Mouse (Mus musculus): ENCODE measurements around the gene Pfkm.
A peak's percentile ranks its signal among the peaks of the same experiment; 100 is the strongest.

Pfkm gene

DNA sequence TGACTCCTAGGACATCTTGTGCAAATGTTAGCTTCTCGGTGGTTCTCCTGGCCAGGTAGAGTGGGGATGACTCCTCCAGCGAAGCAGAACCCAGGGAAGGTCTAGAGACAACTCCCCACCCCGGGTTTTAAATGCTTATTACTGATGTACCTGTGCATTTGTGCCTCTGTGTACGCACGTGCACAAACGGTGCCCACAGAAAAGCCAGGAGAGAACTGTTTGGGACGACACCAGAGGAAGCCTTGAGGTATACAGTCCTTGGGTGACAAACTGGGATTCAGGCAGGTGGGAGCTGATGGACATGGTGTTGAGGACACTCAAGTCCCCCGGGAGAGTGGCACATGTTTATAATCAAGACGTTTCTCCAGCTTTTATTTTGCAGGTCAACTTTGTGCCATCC lies 78.5 kb downstream of the Pfkm start:
- DNase-seq (ENCODE audit: low read depth, low spot score): no peak

DNA sequence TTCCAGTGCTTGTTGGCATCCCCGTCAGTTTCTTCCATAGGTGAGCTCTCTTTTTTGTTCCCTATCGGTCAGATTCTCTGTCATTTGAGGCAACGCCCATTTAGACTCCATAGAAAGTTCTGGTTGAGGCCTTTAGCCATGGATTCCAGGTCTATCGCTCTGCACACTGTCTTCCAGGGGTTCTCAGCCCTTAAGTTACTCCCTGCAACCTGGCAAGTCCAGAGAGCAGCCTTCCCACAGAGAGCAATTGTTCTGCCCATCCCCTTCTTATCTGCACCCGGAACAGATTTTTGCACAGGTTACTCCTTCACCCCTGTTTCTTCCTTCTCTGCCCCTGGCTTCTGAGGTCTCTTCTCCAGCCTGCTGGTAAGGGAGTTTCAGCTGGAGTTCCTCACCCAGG lies 79.7 kb downstream of the Pfkm start:
- no peak for DNase-seq (ENCODE audit: low read depth, low spot score)

GRCm38 (mm10) chr15:98173821-98174220 lies 81.4 kb downstream of the Pfkm start:
- DNase-seq (ENCODE audit: low read depth, low spot score): peak; percentile 55

GRCm38 (mm10) chr15:98177320-98177719 lies 84.9 kb downstream of the Pfkm start:
- DNase-seq (ENCODE audit: low read depth, low spot score): no peak

DNA sequence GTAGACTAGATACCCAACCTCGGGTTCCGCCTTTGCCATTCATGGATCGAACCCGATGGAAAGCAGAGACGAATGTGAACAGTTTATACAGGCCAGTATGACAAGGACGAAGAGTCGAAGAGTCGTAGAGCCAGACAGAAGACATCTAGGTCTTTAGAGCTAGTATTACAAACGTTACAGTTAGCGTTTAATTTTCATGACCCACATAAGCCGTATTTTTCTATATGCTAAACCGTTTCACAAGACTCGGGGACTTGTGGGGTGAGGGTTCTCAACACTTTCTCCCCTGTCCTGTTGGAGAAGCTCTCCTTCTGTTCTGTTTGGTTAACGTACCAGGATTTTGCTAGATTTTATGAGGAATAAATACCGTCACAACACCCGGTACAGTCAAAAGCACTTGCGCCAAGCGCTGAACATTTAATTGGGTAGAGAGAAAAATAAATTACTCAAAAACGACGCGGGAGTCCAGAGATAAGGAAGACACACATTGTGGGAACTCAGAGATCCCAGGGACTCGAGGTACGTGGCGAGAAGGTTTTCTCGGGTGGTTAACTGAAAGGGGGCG lies 88.3 kb downstream of the Pfkm start:
- no peak for DNase-seq (ENCODE audit: low read depth, low spot score)

- peak; percentile 80 for DNase-seq (ENCODE audit: low read depth, low spot score)
These were observed 88.8 kb downstream of the Pfkm start for GRCm38 (mm10) chr15:98181132-98181711.
